Mouse (Mus musculus): Measurements from ENCODE around the gene Adgrg5.

Adgrg5 gene

DNA sequence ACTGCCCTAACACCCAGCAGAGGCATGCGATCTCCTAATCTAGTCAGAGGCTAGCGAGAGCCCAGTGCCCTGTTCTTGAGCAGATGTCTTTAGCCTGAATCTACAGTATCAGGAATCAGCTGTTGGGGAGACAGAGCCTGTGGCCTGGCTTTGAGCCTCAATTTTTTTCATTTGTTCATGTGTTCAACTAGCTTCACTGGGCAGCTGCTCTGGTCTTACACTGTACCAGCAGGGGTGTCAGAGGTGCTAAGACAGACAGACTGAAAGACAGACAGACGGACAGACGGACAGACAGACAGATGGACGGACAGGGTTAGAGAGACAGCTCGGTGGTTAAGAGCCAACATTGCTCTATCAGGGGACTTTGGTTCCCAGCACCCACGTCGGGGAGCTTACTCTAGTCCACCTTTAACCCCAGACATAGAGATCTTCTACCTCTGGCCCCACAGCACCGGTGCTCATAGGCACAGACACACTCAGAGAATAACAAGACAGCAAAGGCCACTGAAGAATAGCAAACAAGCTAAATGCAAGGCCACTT, 68.0 kb downstream of the Adgrg5 start:
- peak in 1 of 2 experiments; percentile 37 for DNase-seq (ENCODE audit: inconsistent age in 2 of 2, low spot score in 1 of 2)

DNA sequence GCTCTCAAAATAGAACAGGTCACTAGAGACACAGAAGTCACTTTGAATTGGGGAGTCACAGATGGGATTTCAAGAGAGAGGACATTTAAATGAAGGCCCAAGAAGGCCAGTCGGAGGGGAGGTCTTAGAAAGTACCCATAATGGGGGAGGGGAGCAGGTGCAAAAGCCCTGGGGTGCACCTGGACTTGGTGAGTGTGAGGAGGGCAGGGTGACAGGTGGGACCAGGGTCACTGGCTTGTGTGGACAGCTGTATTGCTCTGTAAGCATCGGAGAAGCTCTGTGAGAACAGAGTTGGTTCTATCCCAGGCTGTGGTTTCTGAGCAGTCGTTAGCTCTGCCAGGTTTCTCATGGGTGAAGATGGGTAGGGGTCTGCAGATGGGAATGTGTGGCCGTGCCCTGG, 68.5 kb downstream of the Adgrg5 start:
- DNase-seq (ENCODE audit: inconsistent age in 2 of 2, low spot score in 1 of 2): no peak

DNA sequence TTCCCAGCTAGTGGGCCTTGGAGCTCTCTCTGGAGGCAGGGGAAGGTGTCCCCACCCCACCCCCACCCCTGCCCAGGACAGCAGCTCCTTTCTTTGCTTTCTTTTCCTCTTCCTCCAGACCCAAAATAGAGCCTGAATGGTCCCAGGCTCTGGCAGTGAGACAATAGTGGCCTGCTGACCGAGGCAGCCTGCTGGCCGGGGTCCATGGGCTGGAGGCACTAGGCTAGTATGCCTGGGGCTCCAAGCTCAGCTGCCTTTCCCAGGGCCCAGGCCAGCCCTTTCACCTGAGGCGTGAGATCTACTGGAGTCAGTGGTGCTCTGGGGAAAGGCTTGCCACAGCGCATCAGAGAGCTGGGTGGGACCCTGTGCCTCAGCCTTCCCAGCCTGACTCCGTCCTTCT, 69.0 kb downstream of the Adgrg5 start:
- DNase-seq (ENCODE audit: inconsistent age in 2 of 2, low spot score in 1 of 2): peak; percentile 69 to 71
